Mouse (Mus musculus) liver, embryonic 14.5 days (tissue): ENCODE measurements at regions not wholly inside any gene's neighbourhood (a gene's known extent, or its start where the extent isn't known, plus 50 kb on each side); places are given as distances from the start of the nearest gene placed in this dataset.

Experiments
- ATAC-seq: fragments of 200-750 bp; cut with Nextera tagmentation; 2 replicates; pipeline ENCODE4 v1.8.0; 2017; ENCODE audit warnings: moderate number of reproducible peaks, mild to moderate bottlenecking, moderate library complexity; ENCODE audit not compliant: insufficient read depth
- DNase-seq, 3 experiments: peaks; one replicate each; pipeline ENCODE4 v3.0.0-alpha.2; 2012 to 2013; ENCODE audit warnings: low read depth in 3 of 3, low spot score in 3 of 3
- H3K27ac ChIP-seq: fragments of 300-500 bp; sonication (generic); 2 replicates; pipeline ENCODE4 v1.5.1; 2014; ENCODE audit warnings: moderate library complexity, mild to moderate bottlenecking, control low read depth, inconsistent platforms
- H3K27me3 ChIP-seq: fragments of 300-500 bp; sonication (generic); 2 replicates; pipeline ENCODE4 v1.6.1; 2014; ENCODE audit warnings: mild to moderate bottlenecking, low read length, moderate library complexity; ENCODE audit not compliant: control insufficient read depth, insufficient read depth
- H3K36me3 ChIP-seq: fragments of 300-500 bp; sonication (generic); replicated peaks from 2 replicates; pipeline ENCODE4 v1.6.1; 2014; ENCODE audit warnings: low read depth; ENCODE audit not compliant: control insufficient read depth, insufficient read depth
- H3K4me1 ChIP-seq, 2 experiments: fragments of 200-500 bp in 1 of 2; fragments of 300-500 bp in 1 of 2; sonication (generic) in 1 of 2; replicated peaks; 2 replicates each; pipeline ENCODE4 v1.6.1; 2012 to 2014; ENCODE audit warnings: antibody characterized with exemption in 1 of 2, inconsistent platforms in 1 of 2, low read length in 1 of 2; ENCODE audit not compliant: control insufficient read depth in 2 of 2, insufficient read depth in 2 of 2
- H3K4me2 ChIP-seq: fragments of 300-500 bp; sonication (generic); 2 replicates; pipeline ENCODE4 v1.6.1; 2014; ENCODE audit warnings: low read depth, mild to moderate bottlenecking, control low read depth, moderate library complexity
- H3K4me3 ChIP-seq, 2 experiments: fragments of 200-500 bp in 1 of 2; fragments of 300-500 bp in 1 of 2; sonication (generic) in 1 of 2; 2 replicates each; pipeline ENCODE4 v1.5.1; 2012 to 2014; ENCODE audit warnings: low read depth in 2 of 2, low read length in 2 of 2, mild to moderate bottlenecking in 2 of 2, control low read depth in 1 of 2, inconsistent platforms in 1 of 2, moderate library complexity in 1 of 2; ENCODE audit not compliant: insufficient read depth in 1 of 2
- H3K9ac ChIP-seq: fragments of 300-500 bp; sonication (generic); replicated peaks from 2 replicates; pipeline ENCODE4 v1.6.1; 2014; ENCODE audit warnings: mild to moderate bottlenecking, control low read depth, moderate library complexity
- H3K9me3 ChIP-seq: fragments of 300-500 bp; sonication (generic); 2 replicates; pipeline ENCODE4 v1.6.1; 2016; ENCODE audit warnings: low read length, mixed read lengths; ENCODE audit not compliant: control insufficient read depth
- CTCF ChIP-seq: IDR thresholded peaks from 2 replicates; pipeline ENCODE4 v1.5.1; 2016; ENCODE audit warnings: antibody characterized with exemption, low read depth, control low read depth
- EP300 ChIP-seq: IDR thresholded peaks from 2 replicates; pipeline ENCODE4 v1.6.1; 2016; ENCODE audit warnings: antibody characterized with exemption, low read depth
- WGBS: fragments of 180-500 bp; shearing (Covaris S2); extraction: QIAGEN DNeasy Blood & Tissue Kit; methylation state at CpG from one replicate; pipeline ENCODE4 v1.1.7; 2014; ENCODE audit not compliant: insufficient replicate concordance; 5-methylcytosine and 5-hydroxymethylcytosine counted together

DNA sequence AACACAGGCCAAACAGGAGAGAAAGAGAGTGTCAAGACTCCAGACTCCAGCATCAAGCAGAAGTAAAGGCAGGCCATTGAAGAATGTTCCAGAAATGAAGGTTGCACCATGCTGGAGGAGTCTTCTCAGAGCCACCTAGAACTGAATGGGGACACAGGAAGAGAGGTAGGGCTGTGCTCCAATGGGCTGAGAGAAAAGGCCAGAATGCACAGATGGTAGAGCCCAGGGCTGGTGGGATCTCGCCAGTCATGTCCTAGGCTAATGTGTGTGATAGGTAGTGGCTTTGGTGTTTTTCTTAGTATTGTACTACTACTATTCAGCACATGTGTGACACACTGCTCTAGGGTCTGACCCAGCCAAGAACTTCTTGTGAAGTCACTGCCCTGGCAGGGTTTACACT is 117.9 kb downstream of the Vegfa start:
- no peak overlapping the region for H3K27ac ChIP-seq
- peaks cover 0 to 5% of the 10 kb centered on the region in 2 experiments; a peak in 2 of 4 replicates for H3K4me1 ChIP-seq
- no peak overlapping the region for H3K4me3 ChIP-seq
- H3K27me3 ChIP-seq = no peaks in the 10 kb centered on the region
- H3K36me3 ChIP-seq = no peaks in the 10 kb centered on the region
- no peak for ATAC-seq
- no peak for TF ChIP-seq CTCF
- no peak for TF ChIP-seq EP300
- no peaks in the 10 kb centered on the region for H3K9me3 ChIP-seq
- no peak overlapping the region for H3K4me2 ChIP-seq
- no peak for DNase-seq
- H3K9ac ChIP-seq = no peak overlapping the region
- 37% methylated on average over 1 of the region's 1 CpGs for WGBS

- H3K9me3 ChIP-seq = no peaks in the 10 kb centered on the region
- no peaks in the 10 kb centered on the region for H3K36me3 ChIP-seq
- no peak overlapping the region for H3K4me3 ChIP-seq
- TF ChIP-seq EP300 (no peak), CTCF (no peak)
- peaks cover 0 to 5% of the 10 kb centered on the region in 2 experiments; a peak in 2 of 4 replicates for H3K4me1 ChIP-seq
- H3K4me2 ChIP-seq = no peak overlapping the region
- 67% methylated on average over 4 of the region's 4 CpGs for WGBS
- ATAC-seq (no peak), DNase-seq (no peak)
- no peak overlapping the region for H3K9ac ChIP-seq
- no peaks in the 10 kb centered on the region for H3K27me3 ChIP-seq
- H3K27ac ChIP-seq = no peak overlapping the region
These were observed 118.5 kb downstream of the Vegfa start for GRCm38 (mm10) chr17:45913671-45914070.

GRCm38 (mm10) chr17:45912165-45912564 is 120.0 kb downstream of the Vegfa start:
- no peak overlapping the region for H3K27ac ChIP-seq
- H3K27me3 ChIP-seq = no peaks in the 10 kb centered on the region
- whole genome bisulfite sequencing = 77% methylated on average over 3 of the region's 3 CpGs
- ATAC-seq = no peak
- peaks cover 0 to 3% of the 10 kb centered on the region in 2 experiments; a peak in 1 of 4 replicates for H3K4me1 ChIP-seq
- no peak for TF ChIP-seq EP300
- TF ChIP-seq CTCF = no peak
- no peak overlapping the region for H3K9ac ChIP-seq
- DNase-seq = no peak
- H3K36me3 ChIP-seq = no peaks in the 10 kb centered on the region
- no peak overlapping the region for H3K4me2 ChIP-seq
- no peak overlapping the region for H3K4me3 ChIP-seq
- no peaks in the 10 kb centered on the region for H3K9me3 ChIP-seq

GRCm38 (mm10) chr17:45911201-45911731 is 120.9 kb downstream of the Vegfa start:
- H3K9ac ChIP-seq = no peak overlapping the region
- no peak for ATAC-seq
- H3K4me3 ChIP-seq = no peak overlapping the region
- H3K4me2 ChIP-seq = no peak overlapping the region
- no peak overlapping the region for H3K27ac ChIP-seq
- H3K27me3 ChIP-seq = no peaks in the 10 kb centered on the region
- H3K9me3 ChIP-seq = no peaks in the 10 kb centered on the region
- 66% methylated on average over 13 of the region's 13 CpGs for WGBS
- H3K4me1 ChIP-seq = peaks cover 0 to 3% of the 10 kb centered on the region in 2 experiments; a peak in 1 of 4 replicates
- DNase-seq = no peak
- no peaks in the 10 kb centered on the region for H3K36me3 ChIP-seq
- TF ChIP-seq EP300 = no peak
- no peak for TF ChIP-seq CTCF

GRCm38 (mm10) chr17:45910245-45910644 is 121.9 kb downstream of the Vegfa start:
- H3K9me3 ChIP-seq = no peaks in the 10 kb centered on the region
- H3K4me2 ChIP-seq = no peak overlapping the region
- ATAC-seq (no peak), DNase-seq (no peak)
- H3K36me3 ChIP-seq = no peaks in the 10 kb centered on the region
- TF ChIP-seq CTCF (no peak), EP300 (no peak)
- no peak overlapping the region for H3K9ac ChIP-seq
- H3K27me3 ChIP-seq = no peaks in the 10 kb centered on the region
- H3K4me3 ChIP-seq = no peak overlapping the region
- peaks cover 0 to 3% of the 10 kb centered on the region in 2 experiments; a peak in 1 of 4 replicates for H3K4me1 ChIP-seq
- WGBS = 68% methylated on average over 3 of the region's 3 CpGs
- H3K27ac ChIP-seq = no peak overlapping the region
